23 mouse cellular contexts compared by ENCODE assay signal in the genomic region with DNA sequence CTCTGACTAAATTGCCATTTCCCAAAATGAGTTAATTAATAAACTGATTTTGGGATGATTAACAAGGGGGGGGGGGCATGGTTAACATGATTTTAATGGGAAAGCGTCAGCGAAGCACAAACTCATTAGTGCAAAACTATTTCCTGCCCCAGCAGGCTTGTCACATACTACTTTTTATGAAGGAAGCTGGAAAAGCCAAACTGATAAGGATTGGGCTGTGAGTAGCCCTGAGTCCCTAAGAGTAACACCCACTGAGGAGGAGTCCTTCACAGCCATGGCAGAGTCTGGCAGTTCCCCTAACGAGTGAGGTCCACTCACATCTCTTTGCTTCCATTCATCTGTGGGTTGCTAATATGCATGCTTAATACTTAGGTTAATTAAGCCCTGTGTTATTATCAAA.
DNase-seq lines count a peak whose midpoint lies in the region; ATAC-seq and TF ChIP-seq lines count a peak whose summit lies in the region.
"Had no signal": no experiment of that assay in that cellular context is flagged by ENCODE, and none has a peak within 500 bp of the region (broad histone marks: within the 10 kb centered on the region; RNA-seq: fewer than 3 reads in every experiment).

No protein-coding gene starts in this region.

- no peak overlapping the region for H3K9ac ChIP-seq in kidney, embryonic 16.5 days (replicated peaks; ENCODE audit: low read length)
- H3K9ac ChIP-seq in liver, embryonic 11.5 days (ENCODE audit: low read depth, low read length) = no peak overlapping the region
- H3K9ac ChIP-seq: forebrain, embryonic 13.5 days; hindbrain, embryonic 14.5 days had no signal

- no peak overlapping the region for H3K4me2 ChIP-seq in kidney, embryonic 16.5 days (replicated peaks; ENCODE audit: low read depth, low read length)
- H3K4me2 ChIP-seq in liver, embryonic 11.5 days = no peak overlapping the region
- H3K4me2 ChIP-seq: forebrain, embryonic 13.5 days; heart, embryonic 11.5 days; hindbrain, embryonic 14.5 days had no signal

- peak; percentile 54; the same call in 1 of the 2 replicates for ATAC-seq in kidney, embryonic 16.5 days (ENCODE audit: low FRiP score, low TSS enrichment)
- ATAC-seq in liver, embryonic 11.5 days (replicated peaks; ENCODE audit: low FRiP score) = no peak
- ATAC-seq: activated CD4-positive, CD25-positive, alpha-beta regulatory T cell, adult 4 months; CD4-positive, CD25-positive, alpha-beta regulatory T cell, adult 4 months; forebrain, embryonic 13.5 days; forebrain, embryonic 16.5 days had no signal

- H3K4me3 ChIP-seq in kidney, adult 2 months (ENCODE audit: insufficient read depth, low read depth, low read length) = no peak overlapping the region
- H3K4me3 ChIP-seq in kidney, embryonic 16.5 days (ENCODE audit: low read length) = no peak overlapping the region
- H3K4me3 ChIP-seq in liver, embryonic 11.5 days (ENCODE audit: low read depth, low read length) = no peak overlapping the region
- H3K4me3 ChIP-seq: forebrain, embryonic 10.5 days; forebrain, embryonic 13.5 days; hindbrain, embryonic 10.5 days had no signal

- no peak overlapping the region for H3K27ac ChIP-seq in kidney, adult 2 months (ENCODE audit: insufficient read depth, low read depth, low read length)
- H3K27ac ChIP-seq in kidney, embryonic 16.5 days (ENCODE audit: low read length) = no peak overlapping the region
- no peak overlapping the region for H3K27ac ChIP-seq in liver, embryonic 11.5 days (ENCODE audit: low read depth, low read length)
- H3K27ac ChIP-seq: forebrain, embryonic 10.5 days; forebrain, embryonic 13.5 days; hindbrain, embryonic 10.5 days; hindbrain, embryonic 14.5 days had no signal

- TF ChIP-seq POLR2A in kidney, adult 2 months (IDR thresholded peaks at IDR 0.05; ENCODE audit: low read depth, low read length) = no peak
- TF ChIP-seq POLR2A in brain, embryonic 14.5 days (IDR thresholded peaks at IDR 0.05; ENCODE audit: borderline replicate concordance, extremely low read depth, insufficient read depth, insufficient read length, poor library complexity, severe bottlenecking) = no peak

- WGBS in kidney, adult 2 months = 20% methylated on average over 3 of the region's 3 CpGs
- 41% methylated on average over 3 of the region's 3 CpGs for WGBS in kidney, embryonic 16.5 days
- WGBS in liver, embryonic 11.5 days = 66% methylated on average over 3 of the region's 3 CpGs

- no peaks in the 10 kb centered on the region for H3K4me1 ChIP-seq in kidney, adult 2 months (ENCODE audit: control insufficient read depth, insufficient read depth, low read length)
- no peaks in the 10 kb centered on the region for H3K4me1 ChIP-seq in kidney, embryonic 16.5 days (ENCODE audit: insufficient read depth, low read length)
- no peaks in the 10 kb centered on the region for H3K4me1 ChIP-seq in liver, embryonic 11.5 days (replicated peaks; ENCODE audit: control insufficient read depth, insufficient read depth, low read length)

- peak; percentile 1 for DNase-seq in kidney, adult 2 months
- no peak for DNase-seq in kidney, postnatal 14 days
- DNase-seq in kidney, adult 8-10 months = no peak
- peak; percentile 67 for DNase-seq in Muller cell, postnatal 12 days (ENCODE audit: inconsistent ontology term)
- peak; percentile 33 for DNase-seq in brain, embryonic 14.5 days (ENCODE audit: low read depth)
- DNase-seq in lung, postnatal 10 days = no peak
- no peak for DNase-seq in liver, embryonic 11.5 days (ENCODE audit: low spot score)
- DNase-seq: adrenal gland, adult 8-10 months; adrenal gland, postnatal 25 days; cerebellum, adult 18-20 months; cerebellum, adult 9-10 months; cerebellum, postnatal 14 days; gastrocnemius, postnatal 10 days; gastrocnemius, postnatal 36 days had no signal

- H3K9me3 ChIP-seq in kidney, embryonic 16.5 days (ENCODE audit: low read length) = no peaks in the 10 kb centered on the region
- H3K9me3 ChIP-seq in liver, embryonic 11.5 days (ENCODE audit: control insufficient read depth, low read length) = no peaks in the 10 kb centered on the region
- H3K9me3 ChIP-seq: forebrain, embryonic 10.5 days; forebrain, embryonic 13.5 days; hindbrain, embryonic 10.5 days had no signal

- H3K27me3 ChIP-seq in kidney, adult 2 months (replicated peaks; ENCODE audit: control insufficient read depth, insufficient read depth, low read length) = no peaks in the 10 kb centered on the region; the same call in 1 of the 2 replicates
- peaks cover 3% of the 10 kb centered on the region; the same call in 1 of the 2 replicates for H3K27me3 ChIP-seq in kidney, embryonic 16.5 days (ENCODE audit: insufficient read depth, low read length)
- H3K27me3 ChIP-seq in liver, embryonic 11.5 days (replicated peaks; ENCODE audit: control insufficient read depth, insufficient read depth, low read length) = no peaks in the 10 kb centered on the region
- H3K27me3 ChIP-seq: forebrain, embryonic 13.5 days had no signal

- H3K36me3 ChIP-seq in kidney, adult 2 months (ENCODE audit: control insufficient read depth, insufficient read depth, low read length) = no peaks in the 10 kb centered on the region
- no peaks in the 10 kb centered on the region for H3K36me3 ChIP-seq in kidney, embryonic 16.5 days (ENCODE audit: insufficient read depth, low read length)
- no peaks in the 10 kb centered on the region for H3K36me3 ChIP-seq in liver, embryonic 11.5 days (ENCODE audit: control insufficient read depth, insufficient read depth, low read length)
- H3K36me3 ChIP-seq: forebrain, embryonic 10.5 days; hindbrain, embryonic 10.5 days had no signal

- no peak for TF ChIP-seq CTCF in kidney, adult 2 months (conservative IDR thresholded peaks at IDR 0.05; ENCODE audit: insufficient read depth, insufficient read length, low read depth, low read length)
- no peak for TF ChIP-seq CTCF in brain, embryonic 14.5 days (IDR thresholded peaks at IDR 0.05; ENCODE audit: borderline replicate concordance, extremely low read depth, insufficient read depth, insufficient read length)

Comparison
In these comparisons a context has a peak if more than half of its experiments do, and no peak if none do; other contexts are left out.
1. DNase-seq: peak in kidney, adult 2 months (single experiment), Muller cell, postnatal 12 days (single experiment) and brain, embryonic 14.5 days (single experiment); none in kidney, postnatal 14 days (single experiment), kidney, adult 8-10 months (0 of 2), lung, postnatal 10 days (single experiment) and liver, embryonic 11.5 days (single experiment).